Mouse (Mus musculus): ENCODE data around the gene Uchl4. TPM values are rescaled to one million over a fixed set of nuclear protein-coding genes. Genes with fewer than 3 reads are reported as not detected.

Gene Uchl4
- total and polyA plus RNA-seq, 2 experiments from 2014 or later: 1.1 TPM; not detected in 1

- TF ChIP-seq CTCF (IDR thresholded peaks at IDR 0.05; ENCODE audit: low read depth) (no peak), EP300 (IDR thresholded peaks at IDR 0.05; ENCODE audit: low read depth) (no peak)
- 0 out of 2 replicates have a peak, but pooled peaks cover 7% of the 10 kb centered on the region for H3K4me1 ChIP-seq (ENCODE audit: control insufficient read depth, insufficient read depth)
- H3K9me3 ChIP-seq (replicated peaks; ENCODE audit: control insufficient read depth, low read length): no peaks in the 10 kb centered on the region
- ATAC-seq (ENCODE audit: insufficient read depth, low read depth) (no peak), DNase-seq (ENCODE audit: low spot score) (no peak)
- H3K27ac ChIP-seq (ENCODE audit: low read depth): no peak overlapping the region
- no peaks in the 10 kb centered on the region for H3K27me3 ChIP-seq (ENCODE audit: control insufficient read depth, insufficient read depth, low read length)
- peak overlapping the region; percentile 82 for H3K4me3 ChIP-seq (ENCODE audit: low read depth, low read length)
- H3K4me2 ChIP-seq (ENCODE audit: low read depth, low read length): peak overlapping the region; percentile 84
- 38% methylated on average over 5 of the region's 5 CpGs for WGBS
- H3K36me3 ChIP-seq (replicated peaks; ENCODE audit: control insufficient read depth, insufficient read depth, low read length): no peaks in the 10 kb centered on the region
- H3K9ac ChIP-seq (replicated peaks; ENCODE audit: low read depth, low read length): peak overlapping the region; percentile 89
These were observed 47.5 kb downstream of the Uchl4 start for GRCm38 (mm10) chr9:64282404-64282987.

Small RNA genes lying within 50 kb of the gene (microRNA-seq; reads per million reads assigned to microRNA genes)
- not detected for gene Gm24106

Other genes starting within 250 kb of the Uchl4 start
- 68.4 and 93.1 TPM in 2 replicates for gene Smad6, start 213.1 kb upstream of the Uchl4 start, total RNA-seq (2014; rRNA removed; ENCODE audit: low replicate concordance)
- 5.6 and 6.7 TPM in 2 replicates for gene Smad6, start 213.1 kb upstream of the Uchl4 start, polyA plus RNA-seq (2015; fragmentation: Nextera tagmentation; extraction: Ambion mirVana)
- gene Lctl, start 118.1 kb upstream of the Uchl4 start, total RNA-seq (2014; rRNA removed; ENCODE audit: low replicate concordance): not detected in 2 replicates
- gene Lctl, start 118.1 kb upstream of the Uchl4 start, polyA plus RNA-seq (2015; fragmentation: Nextera tagmentation; extraction: Ambion mirVana): 0.21 TPM in 1 of 2 replicates, not detected in the other
- gene Zwilch, start 62.1 kb upstream of the Uchl4 start, total RNA-seq (2014; rRNA removed; ENCODE audit: low replicate concordance): 9.8 and 28.8 TPM in 2 replicates
- gene Zwilch, start 62.1 kb upstream of the Uchl4 start, polyA plus RNA-seq (2015; fragmentation: Nextera tagmentation; extraction: Ambion mirVana): 3.8 and 4.9 TPM in 2 replicates
- gene Rpl4, start 61.8 kb upstream of the Uchl4 start, total RNA-seq (2014; rRNA removed; ENCODE audit: low replicate concordance): 667 and 760 TPM in 2 replicates
- 537 and 545 TPM in 2 replicates for gene Rpl4, start 61.8 kb upstream of the Uchl4 start, polyA plus RNA-seq (2015; fragmentation: Nextera tagmentation; extraction: Ambion mirVana)
- 2.5 and 4.2 TPM in 2 replicates for gene Snapc5, start 55.9 kb upstream of the Uchl4 start, total RNA-seq (2014; rRNA removed; ENCODE audit: low replicate concordance)
- gene Snapc5, start 55.9 kb upstream of the Uchl4 start, polyA plus RNA-seq (2015; fragmentation: Nextera tagmentation; extraction: Ambion mirVana): 31.7 and 32.0 TPM in 2 replicates
- gene Map2k1, start 18.4 kb downstream of the Uchl4 start, total RNA-seq (2014; rRNA removed; ENCODE audit: low replicate concordance): 110 and 149 TPM in 2 replicates
- 57.1 and 57.7 TPM in 2 replicates for gene Map2k1, start 18.4 kb downstream of the Uchl4 start, polyA plus RNA-seq (2015; fragmentation: Nextera tagmentation; extraction: Ambion mirVana)
- 19.8 and 20.9 TPM in 2 replicates for gene Tipin, start 46.4 kb downstream of the Uchl4 start, total RNA-seq (2014; rRNA removed; ENCODE audit: low replicate concordance)
- 54.1 and 60.7 TPM in 2 replicates for gene Tipin, start 46.4 kb downstream of the Uchl4 start, polyA plus RNA-seq (2015; fragmentation: Nextera tagmentation; extraction: Ambion mirVana)
- 11.8 and 18.9 TPM in 2 replicates for gene Dis3l, start 106.1 kb downstream of the Uchl4 start, total RNA-seq (2014; rRNA removed; ENCODE audit: low replicate concordance)
- gene Dis3l, start 106.1 kb downstream of the Uchl4 start, polyA plus RNA-seq (2015; fragmentation: Nextera tagmentation; extraction: Ambion mirVana): 11.4 and 12.9 TPM in 2 replicates
- 0.15 and 0.23 TPM in 2 replicates for gene Megf11, start 150.4 kb downstream of the Uchl4 start, total RNA-seq (2014; rRNA removed; ENCODE audit: low replicate concordance)
- 0.18 and 0.19 TPM in 2 replicates for gene Megf11, start 150.4 kb downstream of the Uchl4 start, polyA plus RNA-seq (2015; fragmentation: Nextera tagmentation; extraction: Ambion mirVana)